Mouse (Mus musculus) ES-Bruce4 (cell line): ENCODE measurements at regions not wholly inside any gene's neighbourhood (a gene's known extent, or its start where the extent isn't known, plus 50 kb on each side); places are given as distances from the start of the nearest gene placed in this dataset.

Experiments used
- CTCF ChIP-seq: IDR thresholded peaks from one replicate; pipeline ENCODE4 v1.8.1; 2011; ENCODE audit warnings: low read depth, low read length
- POLR2A ChIP-seq: IDR thresholded peaks from one replicate; pipeline ENCODE4 v1.8.1; 2011; ENCODE audit warnings: low read length; ENCODE audit not compliant: insufficient read depth

- TF ChIP-seq POLR2A (no peak), CTCF (no peak)
Observed at GRCm38 (mm10) chr10:21686060-21686459, 93.1 kb downstream of the 1700020N01Rik start.
